Mouse (Mus musculus) natural killer cell, adult 2 months (primary cell): ENCODE measurements around the gene Sh3gl2.

Experiments
- DNase-seq, 2 experiments: peaks; one replicate each; pipeline ENCODE4 v3.0.0; 2022; ENCODE audit warnings: low spot score in 2 of 2

Sh3gl2 gene

GRCm38 (mm10) chr4:85232386-85233381 lies 27.8 kb downstream of the Sh3gl2 start:
- no peak for DNase-seq

GRCm38 (mm10) chr4:85241675-85242074 lies 36.7 kb downstream of the Sh3gl2 start:
- no peak for DNase-seq

- no peak for DNase-seq
Measured at GRCm38 (mm10) chr4:85242562-85242961, 37.6 kb downstream of the Sh3gl2 start.

DNA sequence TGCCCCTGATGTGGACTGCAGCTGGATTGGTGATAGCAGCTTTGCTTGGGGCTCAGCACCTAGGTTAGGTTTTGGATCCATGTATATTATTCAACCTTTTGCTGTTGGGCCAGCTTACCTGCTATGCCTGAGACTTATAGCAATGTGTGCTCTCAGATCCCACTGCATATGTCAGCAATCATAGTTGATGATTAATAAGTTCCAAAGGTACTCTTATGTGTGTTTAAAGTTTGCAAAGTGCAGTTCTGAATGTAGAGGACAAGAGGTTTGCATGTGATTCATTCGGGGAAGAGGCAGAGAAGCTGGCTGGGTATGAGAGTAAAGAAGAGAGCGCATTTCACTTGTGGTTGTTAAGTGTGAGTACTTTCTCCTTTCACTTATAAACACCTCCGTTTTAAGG lies 43.7 kb downstream of the Sh3gl2 start:
- DNase-seq: no peak

DNA sequence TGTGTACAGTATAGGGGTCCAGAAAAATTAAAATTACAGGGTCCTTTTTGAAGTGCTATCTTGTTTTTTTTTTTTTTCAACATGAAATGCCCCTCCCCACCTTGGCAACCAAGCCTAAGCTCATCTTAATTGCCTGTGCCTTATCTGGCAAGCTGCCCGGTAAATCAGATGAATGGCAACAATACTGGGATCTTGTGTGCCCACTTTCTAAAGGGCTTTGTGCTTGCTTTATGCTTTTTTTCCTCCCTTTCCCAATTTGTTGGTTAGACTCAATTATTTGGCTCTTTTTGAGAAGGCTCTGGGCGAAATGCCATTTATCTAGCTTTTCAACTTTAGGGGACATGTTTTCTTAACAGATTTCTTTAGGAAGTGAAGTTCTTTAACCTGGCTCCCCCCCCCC lies 45.3 kb downstream of the Sh3gl2 start:
- no peak for DNase-seq

DNA sequence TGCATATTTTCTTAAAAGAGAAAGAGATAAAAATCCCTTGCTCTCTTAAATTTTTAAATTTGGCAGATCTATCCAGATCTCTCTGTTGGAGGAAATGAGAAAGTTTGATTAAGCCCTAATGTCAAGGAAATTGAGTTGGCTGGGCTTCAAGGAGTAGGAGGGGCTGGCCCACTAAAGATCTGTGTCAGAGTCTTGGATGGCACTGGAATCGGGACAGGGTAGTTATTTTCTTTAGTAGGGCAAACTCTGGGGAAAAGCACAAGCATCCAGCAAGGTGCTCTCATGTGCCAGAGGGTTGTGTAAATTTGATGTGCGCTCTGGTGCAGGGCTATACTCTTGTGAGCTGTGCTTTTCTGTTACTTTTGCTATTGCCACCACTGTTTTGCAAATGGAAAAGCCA lies 45.9 kb downstream of the Sh3gl2 start:
- no peak for DNase-seq

GRCm38 (mm10) chr4:85255771-85256389 lies 51.0 kb downstream of the Sh3gl2 start:
- DNase-seq: no peak

- DNase-seq: no peak
Measured at GRCm38 (mm10) chr4:85256461-85257202, 51.7 kb downstream of the Sh3gl2 start.

DNA sequence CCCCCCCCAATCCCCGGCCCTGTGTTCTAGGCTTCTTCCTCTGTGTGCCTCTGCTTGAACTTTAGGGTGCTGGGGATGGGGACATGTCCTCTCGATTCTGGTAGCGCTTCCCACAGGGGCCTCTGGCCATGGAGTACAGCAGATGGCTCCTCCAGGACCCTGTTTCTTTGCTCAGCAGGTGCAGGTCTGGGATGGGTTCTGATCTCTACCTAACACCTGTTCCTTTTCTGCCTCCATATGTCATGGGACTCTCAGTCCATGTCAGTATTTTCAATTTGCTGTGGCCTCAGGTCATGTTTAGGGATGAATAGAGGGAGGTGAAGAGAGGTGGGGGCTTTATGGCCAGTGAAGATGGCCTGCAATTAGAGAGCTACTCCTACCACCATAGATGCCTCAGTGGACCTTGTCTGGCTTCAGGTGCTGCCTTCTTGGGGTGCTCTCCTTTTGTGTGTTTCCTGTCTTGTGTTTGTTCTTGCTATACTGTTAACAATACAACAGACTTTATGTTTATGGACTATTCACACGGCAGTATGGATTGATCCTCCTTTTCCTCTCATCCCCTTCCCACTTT lies 52.9 kb downstream of the Sh3gl2 start:
- no peak for DNase-seq

DNA sequence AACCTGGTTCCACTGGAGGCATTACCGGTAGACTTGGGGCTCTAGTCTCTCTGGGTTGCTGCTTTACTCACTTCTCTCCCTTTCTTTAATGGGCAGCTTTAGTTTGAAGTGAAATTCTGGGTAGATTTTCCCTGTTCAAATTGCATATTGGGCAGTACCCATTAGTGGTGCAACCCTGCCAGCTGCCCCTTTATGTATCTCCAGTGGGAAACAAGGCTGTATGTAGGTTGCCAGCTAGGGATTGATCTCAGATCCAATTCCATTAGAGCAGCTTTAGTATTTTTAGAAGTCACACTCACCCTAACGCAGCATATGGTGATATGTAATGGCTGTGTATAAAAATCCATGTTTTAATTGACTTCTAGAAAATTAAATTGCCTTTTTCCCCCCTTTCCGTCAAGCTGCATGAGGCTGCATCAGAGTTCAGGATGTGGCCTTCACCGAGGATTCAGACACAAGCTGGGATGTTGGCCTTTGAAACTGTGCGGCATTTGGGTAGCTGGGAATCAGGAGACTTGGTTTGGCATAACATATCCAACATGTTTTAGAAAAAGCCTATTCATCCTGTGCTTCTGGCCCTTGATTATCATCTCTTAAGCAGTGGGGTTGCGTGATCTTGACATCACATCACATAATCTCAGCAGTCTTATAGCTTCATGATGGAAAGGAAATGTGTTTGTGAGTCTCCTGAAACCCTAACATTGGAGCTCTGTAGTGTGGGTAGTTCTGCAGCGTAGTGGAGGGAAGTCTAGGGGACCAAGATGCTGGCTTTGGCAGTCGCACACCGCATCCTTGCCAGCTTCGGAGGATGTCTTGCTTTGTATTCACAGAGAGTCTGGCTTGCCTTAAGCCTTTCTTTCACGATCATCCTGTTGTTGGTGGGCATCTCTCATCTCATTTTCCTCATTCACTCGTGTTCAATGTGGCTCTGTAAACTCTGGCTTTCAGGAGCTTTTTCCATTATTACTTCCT lies 56.0 kb downstream of the Sh3gl2 start:
- DNase-seq: no peak

DNA sequence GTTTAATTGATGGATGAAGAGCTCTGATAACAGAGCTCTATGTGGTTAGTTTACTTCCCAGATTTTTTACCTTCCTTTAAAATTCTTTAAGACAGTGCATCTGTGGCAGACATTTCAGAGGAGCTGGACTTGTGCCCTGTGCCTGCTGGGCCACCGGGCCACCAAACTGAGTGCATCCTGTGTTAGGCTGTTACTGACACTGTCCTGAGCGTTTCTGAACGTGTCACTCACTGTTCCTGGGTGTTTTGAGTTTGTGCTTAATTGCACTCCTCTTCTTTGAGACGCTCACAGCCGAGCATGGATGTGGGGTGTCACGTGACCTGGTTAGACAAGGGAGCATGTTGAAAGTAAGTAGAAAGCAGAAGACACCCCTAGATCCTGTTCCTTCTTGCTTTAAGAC lies 57.2 kb downstream of the Sh3gl2 start:
- no peak for DNase-seq

GRCm38 (mm10) chr4:85262606-85263005 lies 57.7 kb downstream of the Sh3gl2 start:
- DNase-seq: no peak

DNA sequence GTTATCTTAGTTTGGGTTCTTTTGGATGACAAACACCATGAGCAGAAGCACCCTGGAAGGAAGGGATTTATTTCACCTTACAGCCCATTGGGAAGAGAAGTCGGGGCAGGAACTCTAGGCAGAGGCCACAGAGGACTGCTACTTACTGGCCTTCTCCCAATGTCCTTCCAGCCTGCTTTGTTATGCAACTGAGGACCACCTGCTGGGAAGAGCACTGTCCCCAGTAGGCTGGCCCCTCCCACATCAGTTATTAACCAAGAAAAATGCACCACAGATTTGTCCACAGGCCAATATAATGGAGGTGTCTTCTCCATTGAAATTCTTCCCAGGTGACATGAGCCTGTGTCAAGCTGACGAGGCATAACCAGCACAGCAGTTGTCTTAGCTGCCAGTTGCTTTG lies 62.5 kb downstream of the Sh3gl2 start:
- DNase-seq: no peak

DNA sequence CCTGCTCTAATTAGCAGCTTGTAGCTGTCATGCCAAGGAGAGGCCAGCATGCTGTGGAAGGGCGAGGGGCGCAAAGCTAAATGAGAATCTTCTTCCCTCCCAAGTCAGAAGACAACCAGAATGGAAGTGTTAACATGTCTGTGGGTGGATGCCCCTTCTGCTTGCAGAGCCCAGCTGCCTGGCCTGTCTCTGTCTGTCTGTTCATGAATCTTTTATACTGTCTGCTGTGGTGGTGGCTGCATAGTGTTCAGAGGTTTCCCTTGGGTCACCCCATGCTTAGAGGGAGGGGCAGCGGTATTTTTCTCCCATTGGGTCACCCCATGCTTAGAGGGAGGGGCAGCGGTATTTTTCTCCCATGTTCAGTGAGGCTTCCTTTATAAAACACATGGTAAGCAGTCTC lies 68.0 kb downstream of the Sh3gl2 start:
- DNase-seq: no peak

- DNase-seq: no peak
Measured at GRCm38 (mm10) chr4:85273452-85273851, 68.5 kb downstream of the Sh3gl2 start.

GRCm38 (mm10) chr4:85283151-85283550 lies 78.2 kb downstream of the Sh3gl2 start:
- no peak for DNase-seq

DNA sequence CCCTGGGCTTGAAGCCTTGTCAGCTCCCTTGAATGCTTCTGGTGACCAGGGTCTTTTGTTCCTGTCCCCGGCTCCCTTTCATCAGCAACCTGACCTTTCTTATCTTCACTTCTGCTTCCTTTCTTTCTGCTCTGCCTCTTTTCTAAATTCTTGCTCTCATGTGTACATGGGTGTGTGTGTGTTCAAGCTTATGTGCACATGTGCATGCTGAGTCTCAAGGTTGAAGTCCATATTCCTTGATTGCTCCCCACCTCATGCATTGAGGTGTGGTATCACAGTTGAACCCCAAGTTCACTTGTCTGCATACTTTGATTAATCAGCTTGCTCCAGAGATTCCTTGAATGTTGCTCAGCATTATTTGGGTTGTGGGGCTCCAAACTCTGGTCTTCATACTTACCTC lies 85.1 kb downstream of the Sh3gl2 start:
- DNase-seq: no peak

DNA sequence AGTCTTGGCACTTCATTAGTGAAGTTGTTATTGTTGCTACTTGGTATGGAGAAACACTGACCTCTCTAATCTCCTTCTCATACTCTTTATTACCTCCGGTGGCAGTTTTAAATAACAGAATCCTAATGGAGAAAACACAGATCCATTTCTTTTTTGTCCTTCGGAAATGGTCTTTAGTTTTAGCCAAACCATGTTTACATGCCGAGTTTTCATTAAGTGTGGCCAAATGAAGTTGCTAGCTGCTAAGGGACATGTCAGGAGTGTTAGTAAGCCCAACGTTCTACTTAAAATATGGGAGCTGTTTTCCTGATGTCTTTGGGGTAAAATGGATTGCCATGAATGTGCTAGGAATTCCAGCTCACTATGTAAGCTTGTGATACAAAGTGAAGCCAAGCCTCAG lies 86.4 kb downstream of the Sh3gl2 start:
- no peak for DNase-seq

DNA sequence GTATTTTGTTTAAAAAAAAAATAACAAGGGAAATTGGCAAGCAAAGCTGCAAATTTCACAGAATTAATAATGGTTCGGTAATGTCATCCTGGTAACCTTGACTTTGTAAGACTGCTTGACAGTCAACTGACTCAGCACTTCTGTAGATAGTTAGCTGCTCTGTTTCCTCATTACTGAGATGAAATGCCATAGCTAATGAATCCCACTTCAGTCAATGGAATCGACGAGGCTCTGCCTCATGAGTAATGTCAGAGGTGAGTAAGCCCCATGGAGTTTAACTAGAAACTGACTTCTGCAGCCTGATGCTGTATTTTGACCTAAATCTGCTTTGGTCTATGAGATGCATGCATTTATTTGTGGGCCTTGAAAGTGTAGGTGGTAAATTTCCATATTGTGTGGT lies 88.4 kb downstream of the Sh3gl2 start:
- DNase-seq: no peak

GRCm38 (mm10) chr4:85300610-85301405 lies 95.9 kb downstream of the Sh3gl2 start:
- no peak for DNase-seq
